In the genomic region with DNA sequence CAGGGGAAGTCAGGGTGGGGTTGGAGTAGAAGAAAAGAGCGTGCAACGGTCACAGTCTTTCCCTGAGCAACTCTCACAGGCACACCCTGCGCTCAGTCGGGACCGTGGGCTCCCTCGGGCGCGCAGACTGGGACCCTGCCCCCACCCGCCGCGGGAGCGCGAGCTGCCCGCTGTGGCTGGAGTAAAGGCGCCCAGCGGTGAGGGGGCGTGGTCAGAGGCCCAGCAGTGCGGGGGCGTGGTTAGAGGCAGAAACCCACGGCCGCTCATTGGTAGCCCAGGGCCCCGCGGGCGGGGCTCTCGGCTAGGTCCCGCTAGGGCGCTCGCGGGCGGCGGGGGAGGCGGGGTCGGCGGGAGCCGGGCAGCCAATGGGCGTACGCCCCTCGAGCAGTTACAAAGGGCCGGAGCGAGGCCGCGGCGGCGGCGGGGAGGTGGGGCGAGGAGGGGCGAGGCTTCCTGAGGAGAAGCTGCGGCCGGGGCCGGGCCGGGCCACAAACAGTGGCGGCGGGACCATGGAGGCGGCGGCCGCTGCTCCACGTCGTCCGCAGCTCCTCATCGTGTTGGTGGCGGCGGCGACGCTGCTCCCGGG, we compare ENCODE assay signal across 8 mouse cellular contexts. TPM values are rescaled to one million over a fixed set of nuclear protein-coding genes. Genes with fewer than 3 reads are reported as not detected.
A peak's percentile ranks its signal among the peaks of the same experiment; 100 is the strongest.
DNase-seq lines count a peak whose midpoint lies in the region; ATAC-seq and TF ChIP-seq lines count a peak whose summit lies in the region.

A gene (plus strand): TSS at position 420 of the 586 bp plus-strand sequence.

- H3K4me3 ChIP-seq in ES-Bruce4 (ENCODE audit: low read depth, low read length) = peak within 1 kb of the TSS; percentile 90
- peak within 1 kb of the TSS; percentile 95 for H3K4me3 ChIP-seq in forebrain, embryonic 13.5 days
- H3K4me3 ChIP-seq in liver, postnatal 0 days (ENCODE audit: low read depth, low read length) = peak within 1 kb of the TSS; percentile 95
- peak within 1 kb of the TSS; percentile 94 for H3K4me3 ChIP-seq in neural tube, embryonic 14.5 days (ENCODE audit: low read depth, low read length)

- under 1% methylated on average over 48 of the region's 65 CpGs for WGBS in forebrain, embryonic 13.5 days
- WGBS in large intestine, adult 2 months = under 1% methylated on average over 59 of the region's 65 CpGs
- WGBS in liver, postnatal 0 days (ENCODE audit: insufficient replicate concordance) = 0% methylated on average over 37 of the region's 65 CpGs
- 0% methylated on average over 32 of the region's 65 CpGs for WGBS in neural tube, embryonic 14.5 days

- TF ChIP-seq POLR2A in ES-Bruce4 (IDR thresholded peaks at IDR 0.05; ENCODE audit: insufficient read depth, low read length) = no peak

- DNase-seq in heart, postnatal 10 days = peak; percentile 99
- peak; percentile 88 for DNase-seq in large intestine, adult 2 months (ENCODE audit: low read depth, low spot score)
- DNase-seq in liver, postnatal 0 days = peak; percentile 99
- DNase-seq in testis, postnatal 10 days (ENCODE audit: low spot score) = peak; percentile 100

- peak within 1 kb of the TSS; percentile 94 for H3K4me2 ChIP-seq in forebrain, embryonic 13.5 days
- peak within 1 kb of the TSS; percentile 100 for H3K4me2 ChIP-seq in liver, postnatal 0 days (ENCODE audit: low read depth, low read length)
- peak within 1 kb of the TSS; percentile 95 for H3K4me2 ChIP-seq in neural tube, embryonic 14.5 days (ENCODE audit: low read depth, low read length)

- H3K27ac ChIP-seq in ES-Bruce4 (ENCODE audit: insufficient read depth, low read length) = no peak within 1 kb of the TSS
- peak within 1 kb of the TSS; percentile 93 for H3K27ac ChIP-seq in forebrain, embryonic 13.5 days
- H3K27ac ChIP-seq in liver, postnatal 0 days (ENCODE audit: low read depth) = peak within 1 kb of the TSS; percentile 99
- H3K27ac ChIP-seq in neural tube, embryonic 14.5 days (ENCODE audit: low read depth, low read length) = peak within 1 kb of the TSS; percentile 88

- peaks cover 3% of the 10 kb centered on the region for H3K4me1 ChIP-seq in ES-Bruce4 (ENCODE audit: control insufficient read depth, insufficient read depth, low read length)
- peaks cover 31% of the 10 kb centered on the region for H3K4me1 ChIP-seq in forebrain, embryonic 13.5 days
- H3K4me1 ChIP-seq in liver, postnatal 0 days (ENCODE audit: insufficient read depth) = peaks cover 19% of the 10 kb centered on the region
- peaks cover 14% of the 10 kb centered on the region; the same call in 1 of the 2 replicates for H3K4me1 ChIP-seq in neural tube, embryonic 14.5 days (ENCODE audit: control insufficient read depth, insufficient read depth, low read length)

- intact Hi-C loops in heart, postnatal 10 days (cut with DNase I) = loop anchor here (2.0 to 5.0 kb wide), 3 partner anchors 48 to 296 kb away; a partner anchor contains a TSS

- no peaks in the 10 kb centered on the region for H3K9me3 ChIP-seq in ES-Bruce4 (replicated peaks; ENCODE audit: control insufficient read depth, insufficient read depth, low read length, poor library complexity, severe bottlenecking)
- no peaks in the 10 kb centered on the region for H3K9me3 ChIP-seq in forebrain, embryonic 13.5 days (replicated peaks)
- H3K9me3 ChIP-seq in liver, postnatal 0 days (ENCODE audit: low read length) = no peaks in the 10 kb centered on the region
- H3K9me3 ChIP-seq in neural tube, embryonic 14.5 days (ENCODE audit: control insufficient read depth, low read length) = no peaks in the 10 kb centered on the region

- TF ChIP-seq CTCF in ES-Bruce4 (IDR thresholded peaks at IDR 0.05; ENCODE audit: low read depth, low read length) = no peak
- TF ChIP-seq CTCF in liver, postnatal 0 days (IDR thresholded peaks at IDR 0.05; ENCODE audit: low read depth) = no peak

- ATAC-seq in cerebellum, adult (ENCODE audit: insufficient number of reproducible peaks, low FRiP score, low TSS enrichment) = peak; percentile 77
- peak; percentile 99 for ATAC-seq in forebrain, embryonic 13.5 days
- peak; percentile 98 for ATAC-seq in liver, postnatal 0 days
- ATAC-seq in neural tube, embryonic 14.5 days (ENCODE audit: low read depth) = peak; percentile 98

- TF ChIP-seq EP300 in ES-Bruce4 (IDR thresholded peaks at IDR 0.05; ENCODE audit: insufficient read depth, low read depth, low read length) = no peak
- TF ChIP-seq EP300 in liver, postnatal 0 days (IDR thresholded peaks at IDR 0.05; ENCODE audit: low read depth) = no peak

- 0 out of 2 replicates have a peak, but pooled peaks cover 3% of the 10 kb centered on the region for H3K27me3 ChIP-seq in ES-Bruce4 (ENCODE audit: control insufficient read depth, insufficient read depth, low read length, poor library complexity, severe bottlenecking)
- peaks cover 4% of the 10 kb centered on the region; the same call in 1 of the 2 replicates for H3K27me3 ChIP-seq in forebrain, embryonic 13.5 days
- no peaks in the 10 kb centered on the region for H3K27me3 ChIP-seq in liver, postnatal 0 days (ENCODE audit: insufficient read depth, low read length)
- no peaks in the 10 kb centered on the region for H3K27me3 ChIP-seq in neural tube, embryonic 14.5 days (ENCODE audit: control insufficient read depth, insufficient read depth, low read length)

- H3K9ac ChIP-seq in ES-Bruce4 (ENCODE audit: low read depth, poor library complexity, severe bottlenecking) = peak within 1 kb of the TSS; percentile 95
- peak within 1 kb of the TSS; percentile 98 for H3K9ac ChIP-seq in forebrain, embryonic 13.5 days
- peak within 1 kb of the TSS; percentile 87 for H3K9ac ChIP-seq in liver, postnatal 0 days (replicated peaks)
- peak within 1 kb of the TSS; percentile 94 for H3K9ac ChIP-seq in neural tube, embryonic 14.5 days (replicated peaks; ENCODE audit: low read depth, low read length)

- H3K36me3 ChIP-seq in ES-Bruce4 (ENCODE audit: control insufficient read depth, insufficient read depth, low read length, poor library complexity, severe bottlenecking) = no peaks in the 10 kb centered on the region
- no peaks in the 10 kb centered on the region for H3K36me3 ChIP-seq in forebrain, embryonic 13.5 days (ENCODE audit: poor library complexity, severe bottlenecking)
- no peaks in the 10 kb centered on the region for H3K36me3 ChIP-seq in liver, postnatal 0 days (replicated peaks; ENCODE audit: insufficient read depth, low read length)
- H3K36me3 ChIP-seq in neural tube, embryonic 14.5 days (ENCODE audit: control insufficient read depth, insufficient read depth, low read length) = no peaks in the 10 kb centered on the region

RNA-seq across cellular contexts. Expression of the gene that starts here (rescaled TPM):
- 19.5 and 20.7 TPM in 2 replicates for polyA plus RNA-seq in ES-Bruce4 (2011; ENCODE audit: insufficient read depth, insufficient read length, low read depth, missing spikeins)
- polyA plus RNA-seq in forebrain, embryonic 13.5 days (2015; fragmentation: Nextera tagmentation; extraction: Ambion mirVana) = 45.6 and 52.5 TPM in 2 replicates
- total RNA-seq in heart, postnatal 10 days (2021) = 10 to 100 TPM; 22.3 to 24.1 TPM
- 4.2 and 6.6 TPM in 2 replicates for polyA plus RNA-seq in large intestine, adult 2 months (2012; rRNA removed)
- polyA plus RNA-seq in liver, postnatal 0 days (2015; fragmentation: Nextera tagmentation; extraction: Ambion mirVana) = 3.7 and 5.2 TPM in 2 replicates
- polyA plus RNA-seq in neural tube, embryonic 14.5 days (2014; fragmentation: Nextera tagmentation; extraction: Ambion mirVana) = 31.7 and 44.4 TPM in 2 replicates
